ENCODE assay signal across 9 mouse cellular contexts in genomic region chr3:63610113-63610919, GRCm38 (mm10).
A peak's percentile ranks its signal among the peaks of the same experiment; 100 is the strongest.
DNase-seq lines count a peak whose midpoint lies in the region; ATAC-seq lines count a peak whose summit lies in the region.
"Had no signal": no experiment of that assay in that cellular context is flagged by ENCODE, and none has a peak within 500 bp of the region (broad histone marks: within the 10 kb centered on the region; RNA-seq: fewer than 3 reads in every experiment).

No protein-coding gene starts in this region.

- DNase-seq in hindbrain, embryonic 11.5 days (ENCODE audit: low spot score) = no peak
- peak; percentile 12 for DNase-seq in Muller cell, postnatal 12 days (ENCODE audit: inconsistent ontology term)
- DNase-seq in limb, embryonic 10.5 days (ENCODE audit: low spot score) = peak; percentile 40
- DNase-seq in frontal cortex, postnatal 10 days (ENCODE audit: low spot score in 2 of 2) = no peak
- DNase-seq in c-Kit-positive CD71-positive TER-119-positive erythroid progenitor cells, embryonic 14.5 days (ENCODE audit: low spot score) = no peak
- DNase-seq: left cerebral cortex, postnatal 4 days had no signal

- H3K9me3 ChIP-seq in hindbrain, embryonic 11.5 days (ENCODE audit: control insufficient read depth, low read length) = no peaks in the 10 kb centered on the region
- no peaks in the 10 kb centered on the region for H3K9me3 ChIP-seq in hindbrain, embryonic 16.5 days (ENCODE audit: control insufficient read depth, low read length)
- no peaks in the 10 kb centered on the region for H3K9me3 ChIP-seq in embryonic facial prominence, embryonic 12.5 days
- no peaks in the 10 kb centered on the region for H3K9me3 ChIP-seq in limb, embryonic 10.5 days (replicated peaks)

- H3K36me3 ChIP-seq in hindbrain, embryonic 11.5 days (ENCODE audit: control insufficient read depth, insufficient read depth, low read length) = no peaks in the 10 kb centered on the region
- H3K36me3 ChIP-seq in hindbrain, embryonic 16.5 days (ENCODE audit: control insufficient read depth, insufficient read depth, low read length) = no peaks in the 10 kb centered on the region
- no peaks in the 10 kb centered on the region for H3K36me3 ChIP-seq in embryonic facial prominence, embryonic 12.5 days
- H3K36me3 ChIP-seq in limb, embryonic 10.5 days = no peaks in the 10 kb centered on the region

- no peaks in the 10 kb centered on the region for H3K27me3 ChIP-seq in hindbrain, embryonic 11.5 days (ENCODE audit: control insufficient read depth, insufficient read depth, low read length)
- H3K27me3 ChIP-seq in hindbrain, embryonic 16.5 days (replicated peaks; ENCODE audit: control insufficient read depth, insufficient read depth, low read length) = no peaks in the 10 kb centered on the region
- no peaks in the 10 kb centered on the region for H3K27me3 ChIP-seq in embryonic facial prominence, embryonic 12.5 days
- no peaks in the 10 kb centered on the region for H3K27me3 ChIP-seq in limb, embryonic 10.5 days (ENCODE audit: low read depth, poor library complexity, severe bottlenecking)

- H3K4me1 ChIP-seq in hindbrain, embryonic 11.5 days (replicated peaks; ENCODE audit: control insufficient read depth, insufficient read depth, low read length) = no peaks in the 10 kb centered on the region
- peaks cover 3% of the 10 kb centered on the region for H3K4me1 ChIP-seq in hindbrain, embryonic 16.5 days (ENCODE audit: control insufficient read depth, insufficient read depth, low read depth, low read length)
- peaks cover 8% of the 10 kb centered on the region; the same call in 1 of the 2 replicates for H3K4me1 ChIP-seq in embryonic facial prominence, embryonic 12.5 days
- peaks cover 26% of the 10 kb centered on the region for H3K4me1 ChIP-seq in limb, embryonic 10.5 days

- no peak overlapping the region for H3K4me2 ChIP-seq in hindbrain, embryonic 11.5 days (replicated peaks; ENCODE audit: low read depth, low read length)
- H3K4me2 ChIP-seq in hindbrain, embryonic 16.5 days (ENCODE audit: low read length) = no peak overlapping the region
- peak overlapping the region; percentile 39 for H3K4me2 ChIP-seq in embryonic facial prominence, embryonic 12.5 days (replicated peaks)

- no peak overlapping the region for H3K27ac ChIP-seq in hindbrain, embryonic 11.5 days (ENCODE audit: low read depth, low read length)
- no peak overlapping the region for H3K27ac ChIP-seq in hindbrain, embryonic 16.5 days (ENCODE audit: low read depth, low read length)
- H3K27ac ChIP-seq in embryonic facial prominence, embryonic 12.5 days = no peak overlapping the region
- 0 out of 2 replicates have a peak overlapping the region, but pooled peaks have one; percentile 53 for H3K27ac ChIP-seq in limb, embryonic 10.5 days

- peak; percentile 48; the same call in 1 of the 2 replicates for ATAC-seq in hindbrain, embryonic 11.5 days (ENCODE audit: low FRiP score)
- ATAC-seq in hindbrain, embryonic 16.5 days = no peak
- ATAC-seq in embryonic facial prominence, embryonic 12.5 days (ENCODE audit: insufficient number of reproducible peaks, insufficient read depth, low FRiP score, low TSS enrichment) = 0 out of 2 replicates have a peak, but pooled peaks have one; percentile 47
- ATAC-seq in CD4-positive, CD25-positive, alpha-beta regulatory T cell, adult 4 months = no peak

- no peak overlapping the region for H3K4me3 ChIP-seq in hindbrain, embryonic 11.5 days (ENCODE audit: low read depth, low read length)
- no peak overlapping the region for H3K4me3 ChIP-seq in hindbrain, embryonic 16.5 days (ENCODE audit: low read length)
- no peak overlapping the region for H3K4me3 ChIP-seq in embryonic facial prominence, embryonic 12.5 days
- H3K4me3 ChIP-seq in limb, embryonic 10.5 days = peak overlapping the region; percentile 27; the same call in 1 of the 2 replicates

- no peak overlapping the region for H3K9ac ChIP-seq in hindbrain, embryonic 11.5 days (ENCODE audit: low read depth, low read length)
- no peak overlapping the region for H3K9ac ChIP-seq in hindbrain, embryonic 16.5 days (ENCODE audit: low read depth, low read length)
- no peak overlapping the region for H3K9ac ChIP-seq in embryonic facial prominence, embryonic 12.5 days

- 40% methylated on average over 5 of the region's 5 CpGs for WGBS in hindbrain, embryonic 11.5 days
- WGBS in hindbrain, embryonic 16.5 days = 26% methylated on average over 5 of the region's 5 CpGs
- 32% methylated on average over 5 of the region's 5 CpGs for WGBS in embryonic facial prominence, embryonic 12.5 days
- 28% methylated on average over 5 of the region's 5 CpGs for WGBS in limb, embryonic 10.5 days

Comparison
In these comparisons a context has a peak if more than half of its experiments do, and no peak if none do; other contexts are left out.
1. ATAC-seq: peak in hindbrain, embryonic 11.5 days (single experiment) and embryonic facial prominence, embryonic 12.5 days (single experiment); none in hindbrain, embryonic 16.5 days (single experiment) and CD4-positive, CD25-positive, alpha-beta regulatory T cell, adult 4 months (single experiment).
2. DNase-seq: peak in Muller cell, postnatal 12 days (single experiment) and limb, embryonic 10.5 days (single experiment); none in hindbrain, embryonic 11.5 days (single experiment), frontal cortex, postnatal 10 days (0 of 2) and c-Kit-positive CD71-positive TER-119-positive erythroid progenitor cells, embryonic 14.5 days (single experiment).